Mouse (Mus musculus) heart, postnatal 10 days (tissue): ENCODE results near the gene Cdh13. TPM values are rescaled to one million over a fixed set of nuclear protein-coding genes. Genes with fewer than 3 reads are reported as not detected.

Experiments used
- DNase-seq, 2 experiments: peaks; one replicate each; pipeline ENCODE4 v3.0.0; 2021
- intact Hi-C: fragments of 180-260 bp; cut with DNase I; formaldehyde crosslinking; loops from one replicate; pipeline ENCODE4 v1.15.1; 2025
- total RNA-seq, 2 experiments: library from RNA; stranded (reverse); gene quantifications; 2 replicates each; pipeline ENCODE4 v1.2.3; 2021

The Cdh13 gene
- total RNA-seq, 2 experiments from 2014 or later, result 217 to 231 TPM

DNA sequence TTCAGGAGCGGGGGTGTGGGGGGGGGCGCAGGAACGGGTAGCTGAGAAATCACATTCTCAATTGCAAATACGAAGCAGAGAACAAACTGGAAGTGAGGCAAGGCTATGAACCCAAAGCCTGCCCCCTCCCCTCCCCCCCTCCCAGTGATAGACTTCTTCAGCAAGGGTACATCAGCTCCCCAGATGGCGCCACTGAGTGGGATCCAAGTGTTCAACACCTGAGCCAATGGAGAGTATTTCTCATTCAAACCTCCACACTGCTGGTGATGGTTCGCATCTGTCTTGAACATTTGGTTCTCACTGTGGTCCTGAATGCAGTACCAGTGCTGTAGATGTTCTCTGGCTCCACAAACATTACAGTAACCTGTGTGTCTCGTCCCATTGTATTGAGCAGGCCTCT, 6.0 kb downstream of the Cdh13 start:
- DNase-seq, result peak in 1 of 2 experiments; percentile 25
- intact Hi-C loops, result loop anchor here (2.0 to 5.0 kb wide), 5 partner anchors 87 to 773 kb away; no protein-coding TSS in a partner anchor

DNA sequence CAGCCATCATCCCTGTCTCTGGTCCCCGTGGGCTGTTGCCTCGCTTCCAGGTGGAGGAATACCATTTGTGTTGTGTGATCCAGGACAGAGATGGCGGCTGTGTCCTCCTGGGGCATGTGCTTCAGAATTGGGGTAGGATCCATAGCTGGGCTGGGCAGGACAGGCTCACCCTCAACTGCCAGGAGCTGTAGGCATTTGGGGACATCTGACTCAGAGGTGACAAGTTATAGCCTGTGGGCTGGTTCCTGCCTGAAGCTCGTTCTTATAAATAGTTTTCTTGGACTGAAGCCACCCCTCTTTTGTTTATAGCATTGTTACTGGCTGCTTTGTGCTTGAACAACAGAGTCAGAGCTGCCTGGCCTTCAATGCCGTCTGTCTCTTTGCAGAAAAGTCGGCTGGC, 6.7 kb downstream of the Cdh13 start:
- intact Hi-C loops, result no loop called here
- peak; percentile 72 to 73 for DNase-seq

DNA sequence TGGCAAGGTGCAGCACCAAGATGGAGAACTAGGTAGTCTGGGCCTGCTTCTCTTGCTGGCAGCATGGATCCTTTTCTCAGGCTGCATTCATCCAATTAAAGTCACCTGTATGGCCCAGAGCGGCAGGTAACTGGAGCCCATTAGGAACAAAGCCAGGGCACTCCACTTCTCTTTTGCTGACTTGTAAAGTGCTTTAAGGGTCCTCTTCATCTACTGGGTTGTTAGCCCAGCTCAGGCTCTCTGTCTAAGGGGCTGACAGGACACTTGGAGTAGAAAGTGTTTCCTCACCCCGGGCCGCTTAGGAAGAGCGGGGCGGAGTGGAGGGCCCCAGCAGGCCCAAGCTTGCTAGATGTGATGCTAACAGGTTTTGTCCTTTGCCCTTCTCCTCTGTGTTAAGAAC, 12.9 kb downstream of the Cdh13 start:
- no peak for DNase-seq
- intact Hi-C loops, result no loop called here

DNA sequence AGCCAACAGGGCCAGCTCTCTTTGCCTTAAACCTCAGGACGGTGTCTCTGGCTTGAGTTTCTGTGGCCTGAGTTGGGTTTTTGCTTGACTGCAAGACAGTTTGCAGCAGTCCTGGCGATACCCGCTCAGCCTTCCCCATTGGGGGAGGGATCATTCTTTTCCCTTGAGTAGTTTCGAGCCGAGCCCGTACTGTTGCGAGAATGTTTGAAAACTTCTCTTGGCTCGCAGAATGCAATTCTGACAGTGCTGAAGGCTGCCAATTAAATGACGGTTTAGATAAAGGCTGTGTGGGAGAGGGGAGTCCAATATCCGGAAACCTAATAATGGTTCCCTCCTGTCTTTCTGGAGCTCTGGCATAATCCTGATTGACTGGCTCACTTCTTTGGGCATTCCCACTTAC, 23.4 kb downstream of the Cdh13 start:
- DNase-seq, result peak in 1 of 2 experiments; percentile 19
- intact Hi-C loops, result no loop called here

DNA sequence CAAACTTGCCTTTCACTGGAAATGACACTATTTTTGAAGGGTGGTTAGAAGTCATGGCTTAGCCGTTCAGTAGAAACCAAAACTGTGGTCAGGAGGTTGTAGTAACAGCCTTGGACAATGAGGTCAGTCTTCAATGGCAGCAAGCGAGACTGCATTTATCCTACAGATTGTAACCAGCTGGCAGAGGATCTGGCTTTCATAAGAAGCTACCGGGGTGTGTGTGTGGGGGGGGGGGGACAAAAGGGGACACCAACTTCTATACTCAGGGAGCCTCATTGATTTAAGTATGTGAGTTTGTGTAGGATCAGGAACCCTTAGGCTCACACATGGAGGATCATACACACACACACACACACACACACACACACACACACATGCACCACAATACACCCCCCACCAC, 25.6 kb downstream of the Cdh13 start:
- DNase-seq, result no peak
- intact Hi-C loops, result no loop called here

DNA sequence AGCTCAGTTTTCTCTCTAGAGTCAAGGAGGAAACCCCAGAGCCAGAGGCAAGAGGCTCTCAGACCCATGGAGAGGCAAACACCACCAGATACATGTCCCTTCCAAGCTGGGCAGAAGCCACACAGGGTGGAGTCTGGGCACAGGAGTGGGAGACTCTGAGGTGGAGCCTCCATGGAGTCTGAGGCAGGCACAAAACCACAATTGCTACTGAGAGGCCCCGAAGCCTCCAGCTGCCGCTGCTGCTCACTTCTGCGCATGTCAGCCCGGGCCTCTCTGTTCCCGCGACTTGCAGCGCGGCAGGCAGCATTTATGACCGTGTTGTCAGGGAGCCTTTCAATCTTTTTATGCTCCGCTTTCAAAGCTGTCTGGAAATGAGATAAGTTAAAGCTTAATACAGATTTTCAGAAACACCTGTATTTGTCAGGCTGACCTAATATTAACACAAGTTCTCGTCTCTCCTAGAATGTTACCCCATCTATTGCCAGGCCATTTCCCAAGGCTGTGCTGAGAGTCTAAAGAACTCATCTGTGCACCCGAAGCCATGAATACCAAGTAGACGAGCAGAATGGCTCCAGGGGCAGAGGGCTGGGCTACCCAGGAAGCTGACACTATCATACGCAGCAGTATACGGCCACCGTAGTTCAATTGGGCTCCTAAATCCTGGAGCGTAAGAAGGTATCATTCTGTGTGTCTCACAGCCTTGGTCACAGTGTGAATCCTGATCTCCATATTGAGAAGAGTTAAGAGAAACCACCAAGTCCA, 30.1 kb downstream of the Cdh13 start:
- no peak for DNase-seq
- intact Hi-C loops, result no loop called here

DNA sequence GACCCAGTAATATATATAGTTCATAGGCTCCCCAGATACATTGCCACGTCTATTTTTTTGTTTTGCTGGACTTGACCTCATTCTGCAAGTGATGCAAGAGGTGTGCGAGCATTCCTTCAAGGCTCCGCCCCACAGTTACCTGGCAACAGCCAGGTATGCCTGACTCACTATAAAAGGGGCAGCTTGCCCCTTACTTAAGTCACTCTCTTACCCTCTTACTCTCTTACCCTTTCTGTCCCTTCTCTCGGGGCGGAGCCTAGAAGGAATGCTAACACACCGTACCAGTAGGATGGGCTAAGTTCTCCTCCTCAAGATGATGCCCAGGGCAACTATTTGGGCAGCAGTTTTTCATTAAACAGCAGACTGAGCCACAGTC, 30.6 kb downstream of the Cdh13 start:
- no peak for DNase-seq
- intact Hi-C loops, result no loop called here

DNA sequence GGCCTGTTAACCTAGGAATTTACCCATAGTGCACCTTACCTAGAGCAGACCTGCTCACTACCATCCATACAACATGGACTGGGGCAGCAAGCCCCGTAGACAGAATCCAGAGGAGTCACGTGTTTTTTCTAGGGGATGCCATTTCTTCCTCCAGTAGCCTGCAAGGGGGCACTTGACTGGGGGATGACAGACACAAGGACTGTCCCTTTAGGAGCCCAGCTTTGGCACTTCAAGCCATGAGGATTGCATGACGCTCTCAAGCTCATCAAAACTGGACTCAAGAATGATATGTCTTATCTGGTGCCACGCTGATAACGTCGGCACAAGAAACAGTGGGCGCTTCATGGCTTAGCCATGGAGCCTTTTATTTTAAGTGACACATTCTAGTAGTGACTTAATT, 31.4 kb downstream of the Cdh13 start:
- DNase-seq, result no peak
- intact Hi-C loops, result no loop called here

DNA sequence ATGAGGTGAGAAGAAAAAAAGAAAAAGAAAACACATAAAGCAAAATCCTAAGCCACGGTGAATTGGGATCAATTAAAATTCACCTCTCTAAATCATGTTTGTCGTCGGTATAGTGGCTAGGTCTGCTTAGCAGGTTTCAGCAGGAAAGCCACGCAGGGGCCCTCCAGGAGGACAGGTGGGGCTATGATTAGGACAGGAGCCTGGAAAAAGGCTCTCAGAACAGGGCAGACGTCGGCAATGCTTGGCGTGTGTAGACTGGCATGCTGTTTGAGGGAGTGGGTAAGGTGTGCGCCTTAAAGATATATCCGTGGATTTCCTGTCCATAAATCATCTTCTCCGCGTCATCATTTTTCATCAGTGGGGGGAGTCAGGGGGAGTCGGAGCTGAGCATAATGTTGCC, 32.9 kb downstream of the Cdh13 start:
- no peak for DNase-seq
- intact Hi-C loops, result no loop called here

DNA sequence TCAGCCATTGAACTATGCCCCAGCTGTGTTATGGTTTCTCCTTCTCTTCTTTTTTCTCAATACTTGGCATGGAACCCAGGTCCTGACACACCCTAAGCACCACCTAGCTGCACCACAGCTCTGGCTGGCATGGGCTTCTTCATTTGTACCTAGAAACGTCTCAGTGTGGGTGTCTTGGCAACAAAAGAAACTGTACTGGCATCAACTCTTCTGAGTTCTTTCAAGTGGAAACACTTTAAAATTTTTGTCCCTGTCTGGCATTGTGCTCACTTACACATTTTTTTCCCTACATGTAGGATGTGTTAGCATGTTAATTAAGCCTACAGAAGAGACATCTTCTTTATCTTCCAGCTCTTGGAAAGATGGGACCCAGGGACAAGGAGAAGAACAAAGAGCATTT, 37.0 kb downstream of the Cdh13 start:
- intact Hi-C loops, result no loop called here

DNA sequence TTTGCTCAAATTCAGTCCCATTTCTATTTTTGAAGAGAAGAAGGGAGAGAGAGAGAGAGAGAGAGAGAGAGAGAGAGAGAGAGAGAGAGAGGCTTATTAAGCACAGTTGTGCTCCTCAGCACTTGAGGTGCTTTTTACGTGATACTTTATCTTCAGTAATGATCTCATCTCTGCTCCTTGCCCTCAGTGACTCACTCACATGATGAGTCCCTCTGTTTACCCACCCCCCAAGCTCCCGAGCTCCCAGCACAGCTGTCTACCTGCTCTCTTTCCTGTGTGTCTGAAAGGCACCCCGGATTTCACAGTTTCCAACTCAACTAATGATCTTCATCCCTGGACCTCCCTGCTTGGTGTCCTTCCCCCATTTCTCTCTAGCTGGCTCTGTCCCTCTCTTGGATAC, 39.9 kb downstream of the Cdh13 start:
- no peak for DNase-seq
- intact Hi-C loops, result no loop called here

More for the DNA sequence above, 37.0 kb downstream of the Cdh13 start:
- no peak for DNase-seq

DNA sequence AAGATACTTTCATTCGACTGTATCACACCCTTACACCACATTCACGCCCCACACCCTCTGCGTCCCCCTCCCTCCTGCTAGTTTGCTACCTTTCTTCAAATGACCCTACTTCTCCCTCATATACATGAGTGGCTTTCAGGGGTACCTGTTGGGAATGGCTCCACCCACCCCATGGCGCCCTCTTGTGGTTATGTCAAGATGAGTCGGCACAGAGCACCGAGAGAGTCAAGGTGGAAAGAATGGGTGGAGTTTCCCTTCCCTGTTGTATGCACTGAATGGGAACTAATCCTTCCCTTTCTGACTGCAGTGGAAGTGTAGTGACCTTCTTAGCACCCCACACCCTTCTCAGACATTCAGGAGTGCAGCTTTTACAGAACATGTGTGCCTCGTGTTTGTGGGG, 51.4 kb downstream of the Cdh13 start:
- intact Hi-C loops, result no loop called here

DNA sequence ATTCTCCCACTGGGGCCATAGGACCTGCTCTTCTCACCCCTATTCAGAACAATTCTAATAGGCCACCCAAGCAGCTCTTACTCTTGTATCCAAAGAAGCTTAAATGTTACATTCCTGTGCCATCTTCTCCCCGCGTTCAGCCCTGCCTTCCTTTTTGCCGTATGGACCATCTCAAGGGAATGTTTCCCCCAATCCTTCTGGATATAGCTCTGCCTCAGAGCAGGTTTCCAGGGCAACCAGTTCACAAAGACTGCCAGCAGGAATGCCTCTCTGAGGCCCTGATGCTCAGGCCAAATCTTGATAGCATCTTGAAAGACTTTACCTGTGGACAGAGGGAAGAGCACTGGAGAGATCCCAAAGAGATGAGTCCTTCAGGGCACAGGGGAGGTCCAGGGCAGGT, 56.2 kb downstream of the Cdh13 start:
- DNase-seq, result no peak
- intact Hi-C loops, result no loop called here

More for the DNA sequence above, 51.4 kb downstream of the Cdh13 start:
- DNase-seq, result no peak

DNA sequence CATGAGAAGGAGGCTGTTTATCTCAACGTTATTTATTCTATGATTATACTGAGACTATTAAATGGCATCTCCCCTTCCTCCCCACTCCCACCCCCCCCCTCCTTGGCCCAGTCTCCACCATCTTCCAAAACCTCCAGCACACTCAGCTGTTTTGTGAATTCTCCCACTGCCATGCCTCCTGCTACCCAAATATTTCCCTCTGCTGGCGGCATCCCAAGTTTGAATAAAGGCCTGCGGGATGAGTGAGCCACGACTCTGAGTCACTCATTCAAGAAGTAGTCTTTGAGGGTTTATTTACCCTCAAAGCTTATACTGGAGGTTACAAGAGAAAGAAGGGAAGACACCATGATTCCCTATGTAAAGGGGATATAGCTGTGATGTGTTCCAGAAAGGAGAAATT, 59.7 kb downstream of the Cdh13 start:
- intact Hi-C loops, result no loop called here

DNA sequence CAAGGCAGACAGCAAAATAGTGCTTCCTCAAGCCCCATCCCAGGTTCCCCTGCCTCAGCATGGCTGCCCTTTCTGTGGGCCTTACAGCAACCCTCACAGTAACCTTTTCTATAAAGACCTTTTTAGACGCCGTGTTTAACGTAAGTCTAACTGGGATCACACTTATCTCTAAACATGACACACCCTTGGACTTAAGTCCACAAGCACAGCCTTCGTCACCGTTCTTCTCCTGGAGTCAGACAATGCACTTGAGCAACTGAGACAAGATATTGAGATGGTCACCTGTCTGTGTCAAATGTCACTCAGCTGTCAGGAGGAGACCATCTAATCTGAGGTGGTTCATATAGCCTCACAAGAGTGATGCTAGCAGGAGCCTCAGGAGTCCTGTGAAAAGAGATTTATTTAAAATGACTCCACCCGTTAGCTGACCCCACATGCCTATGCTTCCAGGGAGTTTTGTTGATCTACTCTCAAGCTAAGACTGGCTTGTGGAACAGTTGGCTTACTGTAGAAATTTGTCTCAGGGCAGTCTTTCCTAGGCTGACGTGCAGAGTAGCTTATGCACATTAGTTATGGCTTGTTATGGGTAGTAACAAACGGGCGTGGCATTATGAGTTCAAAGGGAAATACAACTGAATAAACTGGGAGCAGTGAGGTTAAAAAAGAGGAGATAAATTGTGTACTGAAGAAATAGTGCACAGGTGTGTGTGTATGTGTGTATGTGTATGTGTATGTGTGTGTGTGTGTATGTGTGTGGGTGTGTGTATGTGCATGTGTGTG, 65.4 kb downstream of the Cdh13 start:
- intact Hi-C loops, result no loop called here
- DNase-seq, result no peak

More for the DNA sequence above, 59.7 kb downstream of the Cdh13 start:
- DNase-seq, result no peak

DNA sequence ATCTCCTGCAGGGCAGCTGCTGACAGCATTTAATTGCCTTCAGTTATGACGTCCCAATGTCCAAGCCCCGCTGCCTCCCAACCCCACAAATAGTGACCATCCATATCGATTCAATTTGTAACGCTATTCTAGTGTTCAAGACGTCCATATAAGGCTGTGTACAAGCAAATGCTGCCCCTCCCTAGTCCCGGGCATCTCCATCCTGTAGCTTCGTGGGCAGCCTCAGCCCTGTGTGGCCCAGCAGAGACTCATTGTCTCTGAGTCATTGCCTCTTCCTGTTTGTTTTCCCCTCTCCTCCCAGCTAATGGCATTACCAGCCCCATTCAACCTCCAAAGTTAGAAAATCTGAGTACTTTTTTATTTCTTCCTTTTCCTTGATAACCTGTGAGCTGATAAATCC, 66.6 kb downstream of the Cdh13 start:
- intact Hi-C loops, result loop anchor here (2.0 to 5.0 kb wide), 2 partner anchors 43 to 82 kb away; no protein-coding TSS in a partner anchor
- peak in 1 of 2 experiments; percentile 23 for DNase-seq

DNA sequence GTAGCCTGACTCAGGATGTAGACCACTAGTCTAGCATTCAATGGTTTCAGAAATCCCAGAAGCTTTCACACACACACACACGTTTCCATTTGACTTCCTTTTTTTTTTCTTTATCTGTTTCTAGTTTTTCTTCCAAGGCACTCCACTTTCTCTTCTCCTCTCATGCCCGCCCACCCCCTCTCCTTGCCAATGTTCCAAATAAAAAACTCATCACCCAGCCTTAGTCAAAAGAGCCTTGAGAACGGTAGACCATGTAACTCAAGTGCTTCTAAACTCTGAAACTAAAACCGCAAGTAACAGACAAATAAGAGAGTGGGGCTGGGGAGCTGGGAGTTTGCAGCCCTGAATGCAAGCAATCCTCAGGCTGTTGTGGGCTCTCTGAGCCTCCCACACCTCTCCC, 69.5 kb downstream of the Cdh13 start:
- intact Hi-C loops, result loop anchor here (5.0 kb wide), 1 partner anchor 79 kb away; no protein-coding TSS in a partner anchor
- no peak for DNase-seq

DNA sequence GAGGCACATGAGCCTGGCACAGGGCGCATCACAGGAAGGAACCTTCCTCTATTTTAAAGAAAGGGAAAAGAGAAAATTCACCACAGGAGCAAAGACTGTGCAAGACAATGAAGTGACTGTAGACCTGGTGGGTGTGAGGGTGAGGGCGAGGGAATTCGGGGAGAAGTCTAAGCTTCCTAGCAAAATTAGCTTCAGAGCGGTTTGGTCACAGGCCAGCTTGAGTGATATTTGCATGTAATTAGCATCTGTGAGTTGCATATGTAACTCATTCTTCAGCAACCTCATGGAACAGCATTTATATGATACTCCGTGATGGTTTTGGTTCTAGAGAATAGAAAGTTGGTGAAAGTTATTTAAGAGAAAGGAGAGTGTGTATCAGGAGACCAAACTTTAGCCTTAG, 73.5 kb downstream of the Cdh13 start:
- DNase-seq, result no peak
- intact Hi-C loops, result no loop called here

DNA sequence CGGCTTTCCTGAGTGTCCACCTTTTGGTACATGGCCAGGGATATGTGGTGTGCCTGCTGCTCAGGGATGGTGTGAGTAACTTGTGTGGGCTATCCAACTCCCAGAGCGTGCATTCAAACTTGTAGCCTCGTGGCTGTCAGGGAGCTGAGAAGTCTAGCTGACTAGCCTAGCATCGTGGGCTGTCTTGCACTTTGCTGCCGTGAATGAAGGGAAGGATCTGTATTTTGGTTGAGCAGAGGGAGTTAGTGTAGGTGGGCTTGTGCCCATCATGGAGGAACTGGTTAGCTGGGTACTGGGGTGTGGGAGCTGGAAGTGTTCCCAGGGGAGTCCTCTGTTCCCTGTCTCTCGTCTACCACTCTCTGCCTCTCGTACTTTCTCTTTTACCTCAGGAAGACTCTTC, 74.1 kb downstream of the Cdh13 start:
- DNase-seq, result no peak
- intact Hi-C loops, result no loop called here

DNA sequence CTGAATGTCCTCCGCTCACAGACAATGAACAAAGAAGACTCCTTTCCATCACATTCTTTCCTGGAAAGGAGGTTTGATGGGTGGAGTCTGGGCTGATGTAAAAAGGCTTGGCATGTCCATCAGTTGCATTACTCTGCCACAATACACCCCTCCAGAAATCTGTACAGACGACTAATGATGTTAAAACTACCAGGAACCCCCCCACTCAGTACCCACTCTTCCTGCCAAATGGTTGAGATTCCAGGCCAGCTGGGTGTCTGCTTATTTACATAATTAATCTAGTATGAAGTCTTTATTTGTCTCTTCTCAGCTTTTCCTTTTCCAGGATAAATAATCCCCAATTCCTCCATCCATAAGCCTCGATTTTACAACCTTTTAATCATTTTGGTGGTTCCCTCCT, 80.2 kb downstream of the Cdh13 start:
- intact Hi-C loops, result no loop called here
- DNase-seq, result no peak

DNA sequence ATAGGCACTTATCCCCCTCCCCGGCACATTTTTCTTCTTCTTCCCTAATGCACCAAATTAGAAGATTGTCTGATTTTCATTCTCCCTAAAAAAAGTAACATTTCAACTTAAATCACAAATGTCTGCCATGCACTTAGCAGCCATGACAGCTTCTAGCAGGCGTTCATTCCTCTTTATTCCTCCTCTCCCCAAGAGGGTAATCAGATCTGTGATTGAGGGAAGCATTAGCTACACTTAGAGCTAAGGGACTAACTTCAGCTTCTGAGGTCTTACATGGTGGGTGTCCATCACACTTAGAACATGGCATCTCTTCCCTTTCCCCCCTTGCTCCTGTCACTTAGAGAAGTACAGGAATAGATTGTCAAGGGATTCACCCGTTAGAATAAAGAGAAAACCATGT, 89.6 kb downstream of the Cdh13 start:
- intact Hi-C loops, result no loop called here
- DNase-seq, result no peak

DNA sequence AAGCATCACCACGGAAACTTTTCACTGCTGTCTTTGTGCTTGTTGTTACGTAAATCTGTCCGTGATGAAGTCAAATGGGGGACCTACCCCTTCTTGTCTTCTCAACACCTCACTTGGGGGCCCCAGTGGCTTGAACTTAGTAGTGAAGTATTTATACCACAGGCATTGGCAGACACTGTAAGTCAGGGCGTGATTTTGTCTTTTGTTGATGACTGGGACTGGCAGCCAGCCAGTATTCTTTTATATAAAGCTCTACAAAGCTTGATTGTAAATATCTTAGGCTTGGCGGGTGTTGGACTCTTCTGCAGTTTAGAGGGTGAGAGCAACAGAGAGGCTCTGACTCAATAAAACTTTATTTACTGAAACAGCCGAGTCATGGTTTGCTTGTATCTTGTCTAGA, 91.2 kb downstream of the Cdh13 start:
- DNase-seq, result peak; percentile 52 to 63
- intact Hi-C loops, result no loop called here
